Mouse (Mus musculus): Measurements from ENCODE around the gene Nrl.

DNA sequence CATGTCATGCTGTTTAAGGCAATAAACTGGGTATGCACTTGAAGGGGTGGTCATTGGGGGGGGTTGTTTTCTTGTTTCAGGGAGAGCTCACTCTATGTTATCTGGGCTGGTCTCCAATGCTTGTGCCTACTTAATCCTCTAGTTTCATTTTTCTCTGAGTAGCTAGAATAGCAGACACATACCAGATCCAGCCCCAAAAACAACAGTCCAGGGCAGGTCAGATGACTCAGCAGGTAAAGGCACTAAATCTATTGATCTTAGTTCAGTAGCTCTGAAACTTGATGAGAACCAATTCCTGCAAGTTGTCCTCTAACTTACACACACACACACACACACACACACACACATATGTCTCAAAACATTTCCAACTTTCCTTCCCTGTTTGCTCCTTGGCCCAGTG, 47.0 kb upstream of the Nrl start:
- TF ChIP-seq CTCF (IDR thresholded peaks at IDR 0.05; ENCODE audit: insufficient read depth, low read depth, low read length), result no peak
- TF ChIP-seq POLR2A (IDR thresholded peaks at IDR 0.05; ENCODE audit: insufficient read depth, low read depth, low read length), result no peak

All from olfactory bulb, adult 2 months (tissue).